8 mouse cellular contexts compared by ENCODE assay signal in genomic region chr6:52796691-52797090, GRCm38 (mm10).
DNase-seq lines count a peak whose midpoint lies in the region; ATAC-seq lines count a peak whose summit lies in the region.

No protein-coding gene starts in this region.

- DNase-seq in hindbrain, embryonic 14.5 days (ENCODE audit: low spot score) = no peak
- peak; percentile 36 for DNase-seq in adipocyte (ENCODE audit: low spot score)
- DNase-seq in heart, postnatal 10 days = peak; percentile 19 to 38
- no peak for DNase-seq in testis, postnatal 10 days (ENCODE audit: low spot score)
- DNase-seq in right cerebral cortex, adult 18-20 months = no peak
- no peak for DNase-seq in thymus, postnatal 0 days (ENCODE audit: low spot score)

- no peak overlapping the region for H3K4me2 ChIP-seq in hindbrain, embryonic 16.5 days (ENCODE audit: low read length)
- H3K4me2 ChIP-seq in hindbrain, embryonic 14.5 days (replicated peaks) = no peak overlapping the region
- no peak overlapping the region for H3K4me2 ChIP-seq in embryonic facial prominence, embryonic 13.5 days

- peaks cover 16% of the 10 kb centered on the region for H3K4me1 ChIP-seq in hindbrain, embryonic 16.5 days (ENCODE audit: control insufficient read depth, insufficient read depth, low read depth, low read length)
- H3K4me1 ChIP-seq in hindbrain, embryonic 14.5 days (replicated peaks; ENCODE audit: control insufficient read depth, insufficient read depth, low read length) = peaks cover 20% of the 10 kb centered on the region
- H3K4me1 ChIP-seq in embryonic facial prominence, embryonic 13.5 days = peaks cover 54% of the 10 kb centered on the region

- H3K9me3 ChIP-seq in hindbrain, embryonic 16.5 days (ENCODE audit: control insufficient read depth, low read length) = no peaks in the 10 kb centered on the region
- H3K9me3 ChIP-seq in hindbrain, embryonic 14.5 days (ENCODE audit: control insufficient read depth, low read length) = no peaks in the 10 kb centered on the region
- H3K9me3 ChIP-seq in embryonic facial prominence, embryonic 13.5 days = peaks cover 4% of the 10 kb centered on the region; the same call in 1 of the 2 replicates

- intact Hi-C loops in heart, postnatal 10 days (cut with DNase I) = no loop called here

- H3K36me3 ChIP-seq in hindbrain, embryonic 16.5 days (ENCODE audit: control insufficient read depth, insufficient read depth, low read length) = no peaks in the 10 kb centered on the region
- H3K36me3 ChIP-seq in hindbrain, embryonic 14.5 days (replicated peaks; ENCODE audit: control insufficient read depth, insufficient read depth) = no peaks in the 10 kb centered on the region
- H3K36me3 ChIP-seq in embryonic facial prominence, embryonic 13.5 days = no peaks in the 10 kb centered on the region

- no peaks in the 10 kb centered on the region for H3K27me3 ChIP-seq in hindbrain, embryonic 16.5 days (replicated peaks; ENCODE audit: control insufficient read depth, insufficient read depth, low read length)
- no peaks in the 10 kb centered on the region for H3K27me3 ChIP-seq in hindbrain, embryonic 14.5 days (ENCODE audit: control insufficient read depth, insufficient read depth, low read length)
- no peaks in the 10 kb centered on the region for H3K27me3 ChIP-seq in embryonic facial prominence, embryonic 13.5 days

- no peak overlapping the region for H3K9ac ChIP-seq in hindbrain, embryonic 16.5 days (ENCODE audit: low read depth, low read length)
- H3K9ac ChIP-seq in hindbrain, embryonic 14.5 days = no peak overlapping the region
- no peak overlapping the region for H3K9ac ChIP-seq in embryonic facial prominence, embryonic 13.5 days

- no peak overlapping the region; the same call in 1 of the 2 replicates for H3K27ac ChIP-seq in hindbrain, embryonic 16.5 days (ENCODE audit: low read depth, low read length)
- H3K27ac ChIP-seq in hindbrain, embryonic 14.5 days = no peak overlapping the region
- H3K27ac ChIP-seq in embryonic facial prominence, embryonic 13.5 days = peak overlapping the region; percentile 87

- WGBS in hindbrain, embryonic 16.5 days = 65% methylated on average over 1 of the region's 1 CpGs
- WGBS in hindbrain, embryonic 14.5 days = 71% methylated on average over 1 of the region's 1 CpGs
- 75% methylated on average over 1 of the region's 1 CpGs for WGBS in embryonic facial prominence, embryonic 13.5 days

- H3K4me3 ChIP-seq in hindbrain, embryonic 16.5 days (ENCODE audit: low read length) = no peak overlapping the region
- H3K4me3 ChIP-seq in hindbrain, embryonic 14.5 days (replicated peaks; ENCODE audit: low read length) = no peak overlapping the region
- no peak overlapping the region for H3K4me3 ChIP-seq in embryonic facial prominence, embryonic 13.5 days

- peak; percentile 77 for ATAC-seq in hindbrain, embryonic 16.5 days
- ATAC-seq in hindbrain, embryonic 14.5 days (ENCODE audit: low FRiP score) = no peak; the same call in 1 of the 2 replicates
- ATAC-seq in embryonic facial prominence, embryonic 13.5 days (ENCODE audit: insufficient number of reproducible peaks, insufficient read depth, low FRiP score, low TSS enrichment, low read depth) = no peak

Comparison
In these comparisons a context has a peak if more than half of its experiments do, and no peak if none do; other contexts are left out.
1. DNase-seq: peak in adipocyte (single experiment) and heart, postnatal 10 days (2 of 2); none in hindbrain, embryonic 14.5 days (single experiment), testis, postnatal 10 days (single experiment), right cerebral cortex, adult 18-20 months (single experiment) and thymus, postnatal 0 days (single experiment).